Mouse (Mus musculus): ENCODE measurements around the gene Kctd5. TPM values are rescaled to one million over a fixed set of nuclear protein-coding genes. Genes with fewer than 3 reads are reported as not detected.

Gene Kctd5
- polyA plus RNA-seq, 1 experiment from 2014 or later = 99.9 TPM

GRCm38 (mm10) chr17:24062459-24063155 lies 10.7 kb downstream of the Kctd5 start:
- 72% methylated on average over 4 of the region's 4 CpGs for WGBS
- no peak for DNase-seq (ENCODE audit: low spot score)
- Histone ChIP-seq H3K4me3 (no peak overlapping the region), H3K9me3 (no peaks in the 10 kb centered on the region), H3K4me1 (no peaks in the 10 kb centered on the region), H3K27me3 (replicated peaks; ENCODE audit: low read depth, poor library complexity, severe bottlenecking) (no peaks in the 10 kb centered on the region), H3K27ac (replicated peaks) (no peak overlapping the region), H3K36me3 (replicated peaks) (peaks cover 89% of the 10 kb centered on the region)

GRCm38 (mm10) chr17:24057730-24058245 lies 15.5 kb downstream of the Kctd5 start:
- no peaks in the 10 kb centered on the region for H3K27me3 ChIP-seq (replicated peaks; ENCODE audit: low read depth, poor library complexity, severe bottlenecking)
- H3K9me3 ChIP-seq = no peaks in the 10 kb centered on the region
- H3K4me1 ChIP-seq = no peaks in the 10 kb centered on the region
- no peak overlapping the region for H3K4me3 ChIP-seq
- no peak for DNase-seq (ENCODE audit: low spot score)
- WGBS = 90% methylated on average over 5 of the region's 5 CpGs
- no peak overlapping the region for H3K27ac ChIP-seq (replicated peaks)
- H3K36me3 ChIP-seq (replicated peaks) = peaks cover 94% of the 10 kb centered on the region

- no peak overlapping the region for H3K27ac ChIP-seq (replicated peaks)
- H3K27me3 ChIP-seq (replicated peaks; ENCODE audit: low read depth, poor library complexity, severe bottlenecking) = no peaks in the 10 kb centered on the region
- peaks cover 94% of the 10 kb centered on the region for H3K36me3 ChIP-seq (replicated peaks)
- 92% methylated on average over 14 of the region's 14 CpGs for whole genome bisulfite sequencing
- no peak for DNase-seq (ENCODE audit: low spot score)
- H3K4me1 ChIP-seq = no peaks in the 10 kb centered on the region
- no peak overlapping the region for H3K4me3 ChIP-seq
- H3K9me3 ChIP-seq = no peaks in the 10 kb centered on the region
Measured at GRCm38 (mm10) chr17:24056636-24057625, 16.4 kb downstream of the Kctd5 start.

GRCm38 (mm10) chr17:24049008-24049407 lies 24.3 kb downstream of the Kctd5 start:
- H3K9me3 ChIP-seq = no peaks in the 10 kb centered on the region
- H3K4me3 ChIP-seq = no peak overlapping the region
- H3K4me1 ChIP-seq = no peaks in the 10 kb centered on the region
- H3K27ac ChIP-seq (replicated peaks) = no peak overlapping the region
- peaks cover 76% of the 10 kb centered on the region for H3K36me3 ChIP-seq (replicated peaks)
- DNase-seq (ENCODE audit: low spot score) = no peak
- no peaks in the 10 kb centered on the region for H3K27me3 ChIP-seq (replicated peaks; ENCODE audit: low read depth, poor library complexity, severe bottlenecking)
- 97% methylated on average over 8 of the region's 8 CpGs for WGBS

DNA sequence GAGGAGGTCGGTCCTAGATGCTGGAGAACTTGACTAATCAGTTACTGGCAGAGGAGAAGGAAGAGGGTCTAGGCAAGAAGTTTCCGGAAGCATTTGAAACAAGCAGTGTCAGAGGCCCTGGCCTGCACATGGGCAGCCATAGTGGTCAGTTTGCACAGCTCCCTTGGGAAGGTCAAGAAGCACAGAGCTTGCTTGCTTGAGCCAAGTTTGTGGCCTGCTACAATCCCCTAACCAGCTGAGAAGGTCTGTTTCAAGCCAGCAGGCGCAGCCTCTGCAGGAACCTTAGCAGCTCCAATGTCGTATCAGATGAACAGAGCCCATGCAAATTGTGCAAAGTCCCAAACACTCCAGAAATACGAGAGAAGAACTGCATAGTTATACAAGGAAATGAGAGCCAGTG lies 25.2 kb downstream of the Kctd5 start:
- WGBS = 89% methylated on average over 5 of the region's 5 CpGs

GRCm38 (mm10) chr17:24046026-24046425 lies 27.3 kb downstream of the Kctd5 start:
- H3K9me3 ChIP-seq = no peaks in the 10 kb centered on the region
- peaks cover 46% of the 10 kb centered on the region for H3K36me3 ChIP-seq (replicated peaks)
- no peaks in the 10 kb centered on the region for H3K27me3 ChIP-seq (replicated peaks; ENCODE audit: low read depth, poor library complexity, severe bottlenecking)
- WGBS = 46% methylated on average over 5 of the region's 5 CpGs
- no peak for DNase-seq (ENCODE audit: low spot score)
- no peaks in the 10 kb centered on the region for H3K4me1 ChIP-seq
- no peak overlapping the region for H3K4me3 ChIP-seq
- H3K27ac ChIP-seq (replicated peaks) = no peak overlapping the region

More for the DNA sequence above, 25.2 kb downstream of the Kctd5 start:
- H3K4me3 ChIP-seq = no peak overlapping the region
- H3K27me3 ChIP-seq (replicated peaks; ENCODE audit: low read depth, poor library complexity, severe bottlenecking) = no peaks in the 10 kb centered on the region
- H3K4me1 ChIP-seq = no peaks in the 10 kb centered on the region
- H3K9me3 ChIP-seq = no peaks in the 10 kb centered on the region
- H3K27ac ChIP-seq (replicated peaks) = no peak overlapping the region
- DNase-seq (ENCODE audit: low spot score) = no peak
- H3K36me3 ChIP-seq (replicated peaks) = peaks cover 66% of the 10 kb centered on the region

GRCm38 (mm10) chr17:24045608-24046007 lies 27.7 kb downstream of the Kctd5 start:
- no peak for DNase-seq (ENCODE audit: low spot score)
- Histone ChIP-seq H3K4me1 (no peaks in the 10 kb centered on the region), H3K27ac (replicated peaks) (no peak overlapping the region), H3K36me3 (replicated peaks) (peaks cover 42% of the 10 kb centered on the region), H3K9me3 (no peaks in the 10 kb centered on the region), H3K4me3 (no peak overlapping the region), H3K27me3 (replicated peaks; ENCODE audit: low read depth, poor library complexity, severe bottlenecking) (no peaks in the 10 kb centered on the region)
- 86% methylated on average over 10 of the region's 10 CpGs for WGBS

DNA sequence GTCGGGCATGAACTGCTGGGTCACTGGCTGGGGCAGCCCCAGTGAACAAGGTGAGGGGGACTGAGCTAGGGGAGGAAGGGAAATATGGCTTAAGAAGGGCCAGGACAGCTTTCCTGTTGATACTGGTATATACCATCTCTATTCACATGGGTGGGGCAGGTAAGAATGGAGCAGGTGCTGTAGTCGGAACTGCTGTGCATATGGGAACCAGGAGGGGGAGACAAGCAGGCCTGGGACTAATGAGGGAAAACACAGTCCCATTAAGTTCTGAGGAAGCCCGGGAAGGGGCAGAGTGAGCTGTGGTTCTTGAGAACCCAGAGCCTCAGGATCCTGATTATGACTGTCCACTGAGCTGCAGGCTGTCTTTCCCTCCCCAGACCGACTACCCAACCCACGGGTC lies 28.8 kb downstream of the Kctd5 start:
- H3K27me3 ChIP-seq (replicated peaks; ENCODE audit: low read depth, poor library complexity, severe bottlenecking) = no peaks in the 10 kb centered on the region
- H3K9me3 ChIP-seq = no peaks in the 10 kb centered on the region
- no peak for DNase-seq (ENCODE audit: low spot score)
- no peak overlapping the region for H3K4me3 ChIP-seq
- peaks cover 31% of the 10 kb centered on the region for H3K36me3 ChIP-seq (replicated peaks)
- no peaks in the 10 kb centered on the region for H3K4me1 ChIP-seq
- WGBS = 57% methylated on average over 5 of the region's 5 CpGs
- H3K27ac ChIP-seq (replicated peaks) = no peak overlapping the region

DNA sequence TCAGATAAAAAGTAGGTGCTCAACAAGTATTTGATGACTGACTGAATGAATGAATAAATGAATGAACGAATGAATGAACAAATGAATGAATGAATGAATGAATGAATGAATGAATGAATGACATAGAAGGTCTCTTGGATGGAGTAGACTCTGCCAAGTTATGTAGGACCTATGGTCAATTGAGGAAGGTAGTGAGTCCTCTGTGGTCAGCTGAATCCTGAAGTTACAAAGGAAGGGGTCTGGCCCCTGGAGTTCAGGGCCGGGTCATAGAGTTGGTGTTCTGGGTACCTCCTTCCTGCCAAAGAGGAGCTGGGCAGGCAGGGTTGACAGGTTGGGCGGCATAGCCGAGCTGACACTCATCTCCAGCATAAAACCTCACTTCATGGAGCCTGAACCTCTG lies 35.4 kb downstream of the Kctd5 start, which contains the start of gene Prss27:
Gene Prss27 (plus strand): TSS at position 301 of the 400 bp plus-strand sequence.
- no peaks in the 10 kb centered on the region for H3K4me1 ChIP-seq
- DNase-seq (ENCODE audit: low spot score) = no peak

DNA sequence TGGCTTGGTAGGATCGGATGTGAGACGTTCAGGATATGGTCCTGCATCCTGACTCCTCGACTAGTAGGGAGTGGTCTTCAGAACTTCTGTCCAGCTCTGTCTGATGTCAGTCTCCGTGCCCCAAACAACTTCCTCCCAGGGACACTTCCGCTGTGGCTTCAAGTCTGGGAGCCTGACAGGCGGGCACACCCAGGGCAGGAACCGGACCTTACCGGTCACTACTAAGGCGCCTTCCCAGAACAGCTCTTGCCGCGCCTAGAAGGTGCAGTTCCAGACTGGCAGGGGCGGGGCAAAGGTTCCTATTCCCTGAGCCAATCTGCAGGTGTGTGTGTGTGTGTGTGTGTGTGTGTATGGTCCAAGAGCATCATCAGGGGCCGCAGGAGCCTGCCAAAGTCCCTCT lies 35.9 kb downstream of the Kctd5 start:
- no peak overlapping the region for H3K27ac ChIP-seq (replicated peaks)
- H3K9me3 ChIP-seq = no peaks in the 10 kb centered on the region
- no peak for DNase-seq (ENCODE audit: low spot score)
- no peaks in the 10 kb centered on the region for H3K4me1 ChIP-seq
- H3K27me3 ChIP-seq (replicated peaks; ENCODE audit: low read depth, poor library complexity, severe bottlenecking) = no peaks in the 10 kb centered on the region
- no peaks in the 10 kb centered on the region for H3K36me3 ChIP-seq (replicated peaks)
- H3K4me3 ChIP-seq = no peak overlapping the region
- 87% methylated on average over 13 of the region's 13 CpGs for WGBS

More for the DNA sequence above, 35.4 kb downstream of the Kctd5 start, which contains the start of gene Prss27:
- Histone ChIP-seq H3K27me3 (replicated peaks; ENCODE audit: low read depth, poor library complexity, severe bottlenecking) (no peaks in the 10 kb centered on the region), H3K27ac (replicated peaks) (no peak within 1 kb of the TSS), H3K9me3 (no peaks in the 10 kb centered on the region), H3K36me3 (replicated peaks) (no peaks in the 10 kb centered on the region), H3K4me3 (no peak within 1 kb of the TSS)
- WGBS = 79% methylated on average over 4 of the region's 4 CpGs

DNA sequence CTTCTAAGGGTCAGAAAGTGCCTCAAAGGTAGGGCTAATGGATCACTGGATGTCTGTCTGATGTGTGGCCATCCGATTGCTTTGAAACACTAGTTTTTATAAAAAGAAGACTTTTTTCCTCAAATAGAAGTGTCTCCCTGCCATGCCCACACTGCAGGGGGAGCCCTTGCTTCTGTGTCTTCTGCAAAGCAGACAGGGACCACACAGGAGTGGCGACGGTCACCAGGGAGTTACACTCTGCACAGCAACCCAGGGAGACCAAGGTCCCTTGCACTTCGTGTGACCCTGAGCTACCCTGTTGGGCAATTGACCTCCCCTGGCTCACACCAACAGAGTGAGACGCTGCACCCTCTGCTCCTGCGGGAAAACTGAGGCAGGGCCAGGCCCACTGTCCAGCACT lies 36.3 kb downstream of the Kctd5 start:
- H3K36me3 ChIP-seq (replicated peaks) = no peaks in the 10 kb centered on the region
- no peaks in the 10 kb centered on the region for H3K27me3 ChIP-seq (replicated peaks; ENCODE audit: low read depth, poor library complexity, severe bottlenecking)
- 75% methylated on average over 6 of the region's 6 CpGs for WGBS
- no peaks in the 10 kb centered on the region for H3K9me3 ChIP-seq
- H3K27ac ChIP-seq (replicated peaks) = no peak overlapping the region
- H3K4me3 ChIP-seq = no peak overlapping the region
- no peaks in the 10 kb centered on the region for H3K4me1 ChIP-seq
- no peak for DNase-seq (ENCODE audit: low spot score)

DNA sequence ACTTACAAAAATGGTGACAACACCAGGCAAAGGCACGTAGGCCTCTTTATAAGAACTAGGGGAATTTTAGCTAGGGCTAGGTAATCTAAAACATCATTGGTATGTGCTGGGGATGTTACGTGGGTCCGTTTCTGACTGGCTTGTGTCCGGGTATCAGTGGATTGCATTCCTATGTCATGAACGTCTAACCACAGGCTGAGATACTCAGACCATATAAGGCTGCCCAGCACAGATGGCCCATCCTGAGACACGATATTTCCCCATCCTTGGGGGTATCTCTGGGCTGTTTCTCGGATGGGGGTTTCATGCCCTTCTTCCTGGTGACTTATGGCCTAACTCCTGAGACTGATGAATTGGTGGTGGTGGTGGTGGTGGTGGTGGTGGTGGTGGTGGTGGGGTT lies 38.2 kb downstream of the Kctd5 start:
- DNase-seq (ENCODE audit: low spot score) = no peak
- no peak overlapping the region for H3K27ac ChIP-seq (replicated peaks)
- WGBS = 81% methylated on average over 7 of the region's 7 CpGs
- H3K4me1 ChIP-seq = no peaks in the 10 kb centered on the region
- no peaks in the 10 kb centered on the region for H3K9me3 ChIP-seq
- no peak overlapping the region for H3K4me3 ChIP-seq
- no peaks in the 10 kb centered on the region for H3K27me3 ChIP-seq (replicated peaks; ENCODE audit: low read depth, poor library complexity, severe bottlenecking)
- H3K36me3 ChIP-seq (replicated peaks) = no peaks in the 10 kb centered on the region

All from embryonic facial prominence, embryonic 10.5 days (tissue).